Mouse (Mus musculus) right cerebral cortex, postnatal 36 days (tissue): ENCODE measurements around the gene Mrpl38.
"Not testable (repeated sequence)": the region's sequence is repeated elsewhere in the genome, so short reads cannot be mapped to it uniquely, and the experiment has no call there.

Source experiments
- DNase-seq, 2 experiments: peaks; one replicate each; pipeline ENCODE4 v3.0.0; 2022; ENCODE audit warnings: low spot score in 2 of 2, mixed read lengths in 1 of 2

Mrpl38 gene

GRCm38 (mm10) chr11:116145481-116146293, 7.0 kb upstream of the Mrpl38 start:
- no peak for DNase-seq

GRCm38 (mm10) chr11:116143468-116143867, 4.8 kb upstream of the Mrpl38 start:
- DNase-seq = no peak

GRCm38 (mm10) chr11:116142211-116142991, 3.7 kb upstream of the Mrpl38 start:
- no peak for DNase-seq

GRCm38 (mm10) chr11:116138096-116138467, 586 bp downstream of the Mrpl38 start:
- DNase-seq = no peak

GRCm38 (mm10) chr11:116134171-116134570, 4.5 kb downstream of the Mrpl38 start:
- no peak for DNase-seq

GRCm38 (mm10) chr11:116133497-116133896, 5.2 kb downstream of the Mrpl38 start:
- DNase-seq = no peak

GRCm38 (mm10) chr11:116132366-116133333, 6.0 kb downstream of the Mrpl38 start:
- DNase-seq = no peak

GRCm38 (mm10) chr11:116131349-116132170, 7.1 kb downstream of the Mrpl38 start:
- DNase-seq = no peak

- peak; percentile 80 to 85 for DNase-seq
Measured at GRCm38 (mm10) chr11:116130488-116131205, 8.0 kb downstream of the Mrpl38 start, which contains the start of gene Trim65. TSS of gene Trim65 (minus strand) at chr11:116131128.

GRCm38 (mm10) chr11:116129993-116130487, 8.6 kb downstream of the Mrpl38 start:
- DNase-seq = no peak

GRCm38 (mm10) chr11:116129091-116129790, 9.4 kb downstream of the Mrpl38 start:
- DNase-seq = no peak

GRCm38 (mm10) chr11:116127986-116128385, 10.7 kb downstream of the Mrpl38 start:
- no peak for DNase-seq

- no peak for DNase-seq
Measured at GRCm38 (mm10) chr11:116127156-116127980, 11.3 kb downstream of the Mrpl38 start, which contains the start of gene Trim47. TSS of gene Trim47 (minus strand) at chr11:116127210.

- DNase-seq = no peak
Measured at GRCm38 (mm10) chr11:116126261-116126660, 12.4 kb downstream of the Mrpl38 start.

GRCm38 (mm10) chr11:116121731-116122245, 16.9 kb downstream of the Mrpl38 start:
- DNase-seq = not testable (repeated sequence)

- no peak for DNase-seq
Measured at GRCm38 (mm10) chr11:116117819-116118218, 20.8 kb downstream of the Mrpl38 start.

GRCm38 (mm10) chr11:116117241-116117640, 21.4 kb downstream of the Mrpl38 start:
- no peak for DNase-seq

- no peak for DNase-seq
Measured at GRCm38 (mm10) chr11:116111611-116112203, 27.0 kb downstream of the Mrpl38 start.
